Mouse (Mus musculus): ENCODE results near the gene Ranbp17.

DNA sequence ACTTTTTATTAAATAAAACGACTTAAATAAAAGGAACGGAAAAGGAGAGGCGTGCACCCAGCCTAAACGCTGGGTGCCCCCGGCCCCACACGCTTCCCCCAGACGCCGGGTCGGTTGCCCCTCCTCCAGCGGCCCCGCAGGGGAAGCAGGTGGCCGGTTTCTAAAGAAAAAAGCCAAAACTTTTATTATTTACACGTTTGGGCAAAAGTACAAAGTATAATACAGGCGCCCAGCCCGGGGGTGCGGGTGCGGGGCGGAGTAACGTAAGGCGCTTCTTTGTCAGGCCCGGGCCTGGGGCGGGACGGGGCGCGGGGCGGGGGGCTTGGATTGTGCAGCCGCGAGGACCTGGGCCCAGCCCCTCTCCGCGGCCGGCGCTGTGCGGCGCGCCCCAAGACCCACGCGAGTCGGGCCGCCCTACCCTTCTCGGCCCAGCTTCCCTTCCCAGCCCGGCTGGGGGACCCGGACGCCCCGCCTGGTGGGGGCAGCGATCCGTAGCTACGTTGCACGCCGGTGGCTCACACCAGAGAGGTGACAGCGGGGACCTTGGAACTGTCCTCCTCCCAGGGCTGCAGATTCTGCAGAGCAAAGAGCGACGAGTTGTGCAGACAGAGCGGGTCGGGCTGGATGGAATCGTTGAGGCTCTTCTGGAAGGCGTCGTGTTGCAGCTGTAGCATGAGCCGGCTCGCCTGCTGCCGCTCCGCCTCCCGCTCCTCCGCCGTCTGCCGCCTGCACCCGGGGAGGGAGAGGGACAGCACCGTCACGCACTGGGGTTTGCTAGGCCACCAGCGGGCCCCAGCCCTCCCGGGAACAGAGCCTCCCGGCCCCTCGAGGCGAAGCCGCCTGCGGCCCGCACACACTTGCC is 312.6 kb downstream of the Ranbp17 start:
- TF ChIP-seq POLR2A (IDR thresholded peaks at IDR 0.05; ENCODE audit: low read depth, low read length) (no peak), CTCF (IDR thresholded peaks at IDR 0.05; ENCODE audit: extremely low read depth, insufficient read depth, insufficient read length, insufficient replicate concordance) (no peak)

Data from spleen, adult 2 months (tissue).